Mouse (Mus musculus) megakaryocyte, embryonic 14.5 days (primary cell): ENCODE measurements around the gene Pnpla3. TPM values are rescaled to one million over a fixed set of nuclear protein-coding genes. Genes with fewer than 3 reads are reported as not detected.
A peak's percentile ranks its signal among the peaks of the same experiment; 100 is the strongest.
"Not testable (repeated sequence)": the region's sequence is repeated elsewhere in the genome, so short reads cannot be mapped to it uniquely, and the experiment has no call there.

Experiments used
- H3K27me3 ChIP-seq: replicated peaks from 2 replicates; pipeline ENCODE3; 2012; ENCODE audit warnings: inconsistent platforms
- H3K36me3 ChIP-seq: replicated peaks from 2 replicates; pipeline ENCODE3; 2012; ENCODE audit warnings: low read length, inconsistent platforms, mixed read lengths
- H3K4me1 ChIP-seq: 2 replicates; pipeline ENCODE4 v1.6.1; 2012; ENCODE audit warnings: inconsistent platforms
- H3K4me3 ChIP-seq: replicated peaks from 2 replicates; pipeline ENCODE3; 2012; ENCODE audit warnings: moderate library complexity, mild to moderate bottlenecking, inconsistent platforms
- H3K9me3 ChIP-seq: 2 replicates; pipeline ENCODE4 v1.6.1; 2012; ENCODE audit warnings: inconsistent platforms
- FLI1 ChIP-seq: IDR thresholded peaks from 2 replicates; pipeline ENCODE4 v1.6.1; 2012; ENCODE audit warnings: low read length, inconsistent platforms, mixed read lengths
- GATA1 ChIP-seq: IDR thresholded peaks from 3 replicates; pipeline ENCODE4 v1.6.1; 2012; ENCODE audit warnings: mixed read lengths, low read length, inconsistent platforms, borderline replicate concordance
- polyA plus RNA-seq: library from polyadenylated mRNA; stranded (reverse); fragments of >175 nt; gene quantifications from 2 replicates; pipeline ENCODE4 v1.2.3, GENCODE M21; 2012; ENCODE audit warnings: low replicate concordance; ENCODE audit not compliant: insufficient read depth

The Pnpla3 gene
- polyA plus RNA-seq, 1 experiment: not detected

- Histone ChIP-seq H3K4me3 (no peak overlapping the region), H3K36me3 (no peaks in the 10 kb centered on the region), H3K9me3 (peaks cover 4% of the 10 kb centered on the region; the same call in 1 of the 2 replicates), H3K4me1 (no peaks in the 10 kb centered on the region), H3K27me3 (peaks cover 30% of the 10 kb centered on the region)
- TF ChIP-seq GATA1 (no peak), FLI1 (no peak)
Measured at GRCm38 (mm10) chr15:84135472-84135871, 32.2 kb upstream of the Pnpla3 start.

DNA sequence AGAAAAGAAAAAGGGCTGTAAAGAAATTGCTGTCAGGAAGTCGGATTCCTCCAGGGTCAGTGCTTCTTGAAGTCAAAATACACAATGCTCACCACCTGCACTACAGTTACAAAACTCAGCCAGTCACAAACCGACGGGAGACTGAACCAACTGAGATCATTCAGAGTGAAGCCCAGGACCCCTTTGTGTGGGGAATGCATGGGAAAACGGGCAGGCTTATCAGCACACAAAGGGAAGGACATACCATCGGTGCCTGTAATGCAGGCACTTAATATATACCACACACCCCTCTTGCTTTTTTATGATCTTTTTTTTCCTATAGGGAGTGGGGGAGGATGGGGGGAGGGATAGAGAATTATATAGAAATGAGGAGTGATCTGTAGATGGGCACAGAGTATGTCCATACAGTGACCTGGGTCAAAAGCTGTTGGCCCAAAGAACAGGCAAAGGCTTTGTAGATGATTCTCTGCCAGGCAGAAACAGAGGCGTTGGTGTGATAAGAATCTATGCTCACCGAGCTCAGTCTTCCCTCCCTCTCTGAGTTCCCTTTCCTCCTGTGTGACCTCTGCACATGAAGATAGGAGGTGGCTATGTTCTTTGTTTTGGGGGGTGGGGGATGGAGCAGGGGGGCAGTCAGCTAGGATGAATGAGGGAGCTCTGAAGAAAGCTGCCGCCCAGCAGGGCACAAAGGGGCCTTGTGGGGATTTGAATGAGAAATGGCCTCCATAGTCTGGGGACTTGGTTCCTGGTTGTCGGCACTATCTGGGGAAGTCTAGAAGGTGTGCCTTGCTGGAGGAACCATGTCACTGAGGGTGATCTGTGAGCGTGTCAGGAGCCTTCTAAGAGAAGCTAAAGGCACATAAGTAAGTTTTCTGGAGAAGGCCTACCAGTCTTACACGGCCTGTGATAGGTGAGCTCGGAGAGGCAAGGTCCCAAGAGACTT lies 30.9 kb upstream of the Pnpla3 start:
- Histone ChIP-seq H3K4me1 (no peaks in the 10 kb centered on the region), H3K9me3 (peaks cover 4% of the 10 kb centered on the region; the same call in 1 of the 2 replicates), H3K36me3 (no peaks in the 10 kb centered on the region), H3K4me3 (no peak overlapping the region), H3K27me3 (peaks cover 24% of the 10 kb centered on the region)
- TF ChIP-seq GATA1 (no peak), FLI1 (no peak)

DNA sequence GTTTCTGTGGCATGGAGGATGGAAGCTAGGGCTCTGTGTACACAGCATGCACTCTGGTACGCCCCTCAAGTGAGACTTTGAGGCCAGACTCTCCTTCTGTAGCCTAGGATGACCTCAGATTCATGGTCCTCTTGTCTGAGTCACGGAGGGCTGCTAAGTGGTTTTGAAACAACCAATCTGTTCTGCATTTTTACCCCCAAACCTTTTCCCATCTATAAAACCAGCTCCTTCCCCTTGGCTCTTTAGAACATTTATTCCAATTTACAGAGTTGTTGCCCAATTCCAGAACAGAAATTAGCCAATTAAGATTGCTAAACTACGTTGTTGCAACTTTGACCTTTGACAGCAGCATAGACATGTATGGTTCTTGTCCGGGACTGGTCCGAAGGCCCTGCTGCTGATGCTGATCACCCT lies 28.0 kb upstream of the Pnpla3 start:
- no peak for TF ChIP-seq FLI1
- TF ChIP-seq GATA1: no peak
- Histone ChIP-seq H3K9me3 (peaks cover 4% of the 10 kb centered on the region; the same call in 1 of the 2 replicates), H3K27me3 (peaks cover 14% of the 10 kb centered on the region), H3K4me1 (no peaks in the 10 kb centered on the region), H3K36me3 (no peaks in the 10 kb centered on the region), H3K4me3 (no peak overlapping the region)

- no peaks in the 10 kb centered on the region for H3K4me1 ChIP-seq
- TF ChIP-seq FLI1 (no peak), GATA1 (no peak)
- H3K27me3 ChIP-seq: peaks cover 16% of the 10 kb centered on the region
- H3K9me3 ChIP-seq: peaks cover 4% of the 10 kb centered on the region; the same call in 1 of the 2 replicates
- H3K36me3 ChIP-seq: no peaks in the 10 kb centered on the region
- H3K4me3 ChIP-seq: no peak overlapping the region
Measured at GRCm38 (mm10) chr15:84140109-84140508, 27.5 kb upstream of the Pnpla3 start.

DNA sequence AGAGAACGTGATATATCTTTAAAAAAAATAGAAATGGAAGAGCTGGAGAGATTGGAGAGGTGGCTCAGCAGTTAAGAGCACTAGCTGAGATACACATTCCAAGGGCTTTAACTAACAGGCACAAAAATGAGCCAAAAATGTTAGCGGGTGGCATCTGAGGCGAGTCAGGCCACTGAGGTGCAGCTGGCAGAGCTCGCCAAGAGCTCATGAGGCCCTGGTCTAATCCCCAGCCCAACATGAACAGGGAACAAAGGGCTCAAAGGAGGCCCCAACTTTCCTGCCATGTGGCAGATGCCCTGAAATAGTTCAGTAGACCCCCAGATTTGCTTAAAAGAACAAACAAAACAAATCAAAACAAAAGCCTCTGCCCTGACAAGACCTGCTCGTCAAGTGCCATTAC lies 26.7 kb upstream of the Pnpla3 start:
- H3K36me3 ChIP-seq: no peaks in the 10 kb centered on the region
- no peak for TF ChIP-seq GATA1
- TF ChIP-seq FLI1: no peak
- no peak overlapping the region for H3K4me3 ChIP-seq
- H3K4me1 ChIP-seq: no peaks in the 10 kb centered on the region
- no peaks in the 10 kb centered on the region for H3K9me3 ChIP-seq
- H3K27me3 ChIP-seq: peaks cover 18% of the 10 kb centered on the region

DNA sequence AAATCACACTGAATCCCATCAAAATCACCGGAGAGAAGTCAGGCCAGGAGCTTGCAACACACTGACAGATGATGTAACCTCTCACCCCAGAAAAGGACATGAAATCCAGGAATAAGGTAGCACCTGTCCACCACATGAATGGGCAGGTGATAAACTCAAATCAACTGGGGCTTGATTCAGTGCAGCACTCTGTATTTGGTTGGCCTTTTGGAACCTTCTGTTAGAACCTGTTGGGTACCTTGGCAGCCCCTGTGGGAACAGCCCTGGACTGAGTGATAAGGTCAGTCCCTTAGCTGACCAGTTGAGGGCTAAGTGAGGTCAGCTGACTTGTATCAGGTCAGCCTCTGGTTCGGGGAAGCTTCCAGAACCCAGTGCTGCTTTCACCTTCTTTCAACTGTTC lies 11.5 kb upstream of the Pnpla3 start:
- TF ChIP-seq GATA1 (no peak), FLI1 (no peak)
- Histone ChIP-seq H3K36me3 (no peaks in the 10 kb centered on the region), H3K4me1 (no peaks in the 10 kb centered on the region), H3K27me3 (peaks cover 5% of the 10 kb centered on the region), H3K4me3 (no peak overlapping the region), H3K9me3 (no peaks in the 10 kb centered on the region)

- not testable (repeated sequence) for H3K36me3 ChIP-seq, H3K4me3 ChIP-seq, H3K4me1 ChIP-seq, H3K9me3 ChIP-seq
- H3K27me3 ChIP-seq: peaks cover 13% of the 10 kb centered on the region
Measured at GRCm38 (mm10) chr15:84157530-84157929, 10.1 kb upstream of the Pnpla3 start.

DNA sequence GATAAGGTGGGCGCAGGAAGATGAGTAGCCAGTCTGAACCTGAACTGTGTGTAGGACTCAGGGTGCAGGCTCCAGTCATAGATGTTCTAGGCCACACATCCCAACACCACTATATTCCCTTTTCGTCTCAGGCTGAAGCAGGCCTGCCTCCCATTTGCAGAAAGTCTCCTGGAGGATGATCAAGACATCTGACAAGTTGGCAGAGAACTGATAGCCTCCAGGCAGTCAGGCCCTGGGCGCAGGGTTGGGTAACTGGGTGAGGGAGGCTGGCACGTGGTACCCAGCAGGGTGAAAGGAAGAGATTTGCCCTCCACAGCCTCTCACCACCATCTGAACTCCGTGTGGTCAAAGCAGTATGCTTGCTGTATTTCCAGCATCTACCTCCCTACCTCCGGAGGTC lies 5.8 kb upstream of the Pnpla3 start:
- Histone ChIP-seq H3K9me3 (peaks cover 10% of the 10 kb centered on the region; the same call in 1 of the 2 replicates), H3K36me3 (no peaks in the 10 kb centered on the region), H3K4me3 (no peak overlapping the region), H3K4me1 (peaks cover 3% of the 10 kb centered on the region), H3K27me3 (peaks cover 17% of the 10 kb centered on the region)
- TF ChIP-seq GATA1 (no peak), FLI1 (no peak)

DNA sequence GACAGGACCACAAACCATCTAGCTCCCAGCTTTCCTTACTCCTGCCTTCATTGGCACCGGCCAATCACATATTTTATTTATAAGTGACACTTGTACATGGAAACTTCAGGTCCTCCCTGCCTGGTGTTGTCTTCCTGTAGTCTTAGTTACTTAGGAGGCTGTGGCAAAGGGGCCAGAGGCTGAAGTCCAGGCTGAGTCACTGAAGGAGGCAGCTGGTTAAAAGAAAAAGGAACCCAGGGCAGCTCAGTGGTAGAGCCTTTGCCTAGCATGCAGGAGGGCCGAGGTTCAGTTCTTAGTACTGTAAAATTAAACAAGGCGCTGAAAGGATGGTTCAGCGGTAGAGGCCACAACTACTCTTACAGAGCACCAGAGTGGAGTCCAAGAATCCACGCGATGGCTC lies 819 bp upstream of the Pnpla3 start:
- no peak for TF ChIP-seq FLI1
- TF ChIP-seq GATA1: no peak
- peaks cover 4% of the 10 kb centered on the region; the same call in 1 of the 2 replicates for H3K9me3 ChIP-seq
- peaks cover 31% of the 10 kb centered on the region for H3K4me1 ChIP-seq
- peak overlapping the region; percentile 56 for H3K4me3 ChIP-seq
- H3K27me3 ChIP-seq: peaks cover 38% of the 10 kb centered on the region
- H3K36me3 ChIP-seq: no peaks in the 10 kb centered on the region
